Mouse (Mus musculus) heart, adult 11 months (tissue): ENCODE results near the gene 4921517D22Rik.

Source experiments
- DNase-seq: peaks from one replicate; pipeline ENCODE4 v3.0.0; 2022

Gene 4921517D22Rik

DNA sequence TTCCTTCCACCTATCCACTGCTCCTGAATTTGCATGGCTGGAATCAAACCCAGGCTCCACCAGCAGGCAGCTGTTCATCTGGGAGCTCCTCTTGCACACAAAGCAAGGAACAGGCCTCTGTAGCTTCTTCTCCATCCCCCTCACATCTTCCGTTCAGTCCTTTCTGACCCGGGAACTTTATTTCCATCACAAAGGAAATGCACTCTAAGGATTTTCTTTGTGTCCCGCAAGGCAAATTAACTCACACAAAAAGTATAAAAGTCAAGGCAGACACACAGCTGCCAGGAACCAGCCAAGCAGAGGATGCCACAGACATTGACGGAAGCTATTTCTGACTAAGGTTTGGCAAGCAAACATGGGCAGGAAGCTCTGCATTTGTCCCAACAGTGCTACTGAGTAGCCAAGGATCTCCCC is 36.9 kb downstream of the 4921517D22Rik start:
- DNase-seq, result peak; percentile 90

DNA sequence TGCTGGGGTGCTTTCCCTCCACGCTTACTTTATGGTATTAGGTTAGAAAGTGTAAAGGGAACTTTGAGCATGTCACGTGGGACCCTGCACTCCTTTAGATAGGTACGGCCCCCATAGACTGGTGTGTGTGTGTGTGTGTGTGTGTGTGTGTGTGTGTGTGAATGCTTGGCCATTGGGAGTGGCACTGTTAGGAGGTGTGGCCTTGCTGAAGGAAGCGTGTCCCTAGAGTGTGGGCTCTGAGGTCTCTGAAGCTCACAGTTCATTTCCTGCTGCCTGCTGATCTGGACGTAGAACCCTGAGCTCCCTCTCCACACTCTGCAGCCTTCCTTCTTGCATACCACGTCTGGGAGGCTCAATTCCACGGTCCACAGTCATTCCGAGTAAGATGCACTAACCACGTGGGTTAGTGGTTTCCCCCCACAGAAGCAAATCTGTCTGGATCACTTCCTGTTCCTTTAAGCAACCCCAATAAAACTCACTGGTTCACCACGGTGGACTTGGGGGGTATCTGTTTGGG is 37.5 kb downstream of the 4921517D22Rik start:
- DNase-seq, result peak; percentile 91

DNA sequence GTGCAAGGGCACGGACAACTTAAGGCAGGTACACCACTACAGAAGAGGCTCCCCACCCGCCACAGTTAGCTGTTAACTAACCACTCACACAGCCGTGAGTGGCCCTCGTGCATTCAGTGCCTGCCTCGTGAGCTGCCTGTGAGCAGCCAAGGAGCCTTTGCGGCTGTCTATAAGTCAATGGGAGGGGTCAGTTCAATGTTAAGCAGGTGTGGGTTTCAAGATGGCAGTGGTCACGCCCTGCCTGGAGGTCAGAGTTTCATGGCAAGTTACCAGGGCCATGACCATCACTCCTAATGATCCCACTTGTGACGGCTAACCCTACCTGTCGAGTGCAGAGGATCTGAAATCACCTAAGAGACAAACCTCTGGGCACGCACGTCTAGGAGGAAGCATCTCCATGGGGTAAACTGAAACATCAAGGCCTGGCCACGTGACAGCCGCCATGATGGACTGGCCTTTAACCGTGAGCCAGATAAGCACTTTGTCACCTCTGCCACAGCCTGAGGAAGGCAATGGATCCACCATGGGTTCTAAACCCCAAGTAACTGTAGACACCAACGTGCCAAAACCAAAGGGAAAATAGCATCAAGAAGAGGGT is 38.1 kb downstream of the 4921517D22Rik start:
- no peak for DNase-seq

DNA sequence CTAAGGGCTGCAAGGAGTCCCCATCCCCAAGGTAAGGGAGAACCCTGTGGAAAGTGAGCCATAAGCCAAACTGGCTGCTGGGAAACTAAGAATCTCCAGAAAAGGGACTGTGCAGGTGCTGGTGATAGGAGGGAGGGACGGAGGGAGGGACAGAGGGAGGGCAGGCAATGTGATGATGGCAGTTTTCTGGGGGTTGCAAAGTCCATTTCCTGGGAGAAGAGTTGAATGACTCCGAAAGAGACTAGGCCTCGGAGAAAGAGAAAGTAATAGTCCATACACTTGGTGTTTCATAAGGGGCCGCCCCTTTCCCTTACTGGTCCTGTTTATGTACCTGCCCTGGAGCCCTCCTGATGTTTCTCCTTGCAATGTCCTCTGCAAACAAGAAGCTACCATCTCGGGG is 39.4 kb downstream of the 4921517D22Rik start:
- DNase-seq, result no peak

DNA sequence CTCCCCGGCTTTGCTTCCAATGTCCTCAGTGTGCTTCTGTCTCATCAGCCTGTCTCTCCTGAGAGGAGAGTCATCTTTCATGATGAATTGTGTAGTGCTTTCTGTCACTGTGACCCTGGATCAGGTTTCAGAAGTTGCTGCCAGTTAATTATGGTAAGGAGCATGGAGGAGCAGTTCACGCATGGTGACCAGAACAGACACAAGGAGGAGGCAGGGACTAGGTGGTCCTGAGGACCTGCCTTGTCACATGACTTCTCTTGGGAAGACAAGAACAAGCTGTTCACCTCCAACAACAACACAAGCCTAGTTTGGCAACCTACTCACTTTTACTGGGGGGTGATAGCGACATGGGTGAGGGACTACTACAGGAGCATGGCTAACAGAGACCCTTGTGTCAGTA is 40.8 kb downstream of the 4921517D22Rik start:
- DNase-seq, result no peak

DNA sequence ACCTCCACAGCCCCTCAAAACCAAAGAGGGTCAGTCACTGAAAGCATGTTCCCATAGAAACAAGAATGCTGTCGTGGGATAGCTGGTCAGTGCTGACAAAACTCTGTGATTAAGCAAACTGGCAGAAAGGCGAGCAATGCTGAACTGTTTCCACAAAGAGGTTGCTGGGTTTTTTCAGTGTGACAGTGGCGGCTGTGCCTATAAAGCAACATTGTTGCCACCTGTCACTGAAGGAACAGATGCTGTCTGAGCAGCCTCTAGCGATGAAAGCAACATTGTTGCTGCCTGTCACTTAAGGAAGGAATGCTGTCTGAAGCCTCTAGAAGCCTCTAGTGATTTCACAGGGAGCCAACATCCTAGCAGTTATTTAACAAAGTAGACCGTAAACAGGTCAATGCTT is 41.3 kb downstream of the 4921517D22Rik start:
- DNase-seq, result no peak

DNA sequence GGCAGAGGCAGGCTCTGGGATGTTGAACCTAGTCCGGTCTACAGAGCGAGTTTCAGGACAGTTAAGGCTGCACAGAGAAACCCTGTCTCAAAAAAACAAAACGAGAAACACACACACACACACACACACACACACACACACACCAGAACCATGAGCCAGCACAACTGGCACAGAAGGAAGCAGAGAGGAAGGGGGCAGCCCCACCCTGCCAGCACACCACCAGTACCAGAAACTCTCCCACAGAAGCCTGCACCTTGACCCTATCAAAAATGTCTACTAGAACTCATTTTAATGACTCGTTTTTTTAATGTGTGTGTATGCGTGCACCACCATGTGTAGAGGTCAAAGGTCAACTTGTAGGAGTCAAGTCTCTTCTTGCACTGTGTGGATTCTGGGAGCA is 44.1 kb downstream of the 4921517D22Rik start:
- no peak for DNase-seq

DNA sequence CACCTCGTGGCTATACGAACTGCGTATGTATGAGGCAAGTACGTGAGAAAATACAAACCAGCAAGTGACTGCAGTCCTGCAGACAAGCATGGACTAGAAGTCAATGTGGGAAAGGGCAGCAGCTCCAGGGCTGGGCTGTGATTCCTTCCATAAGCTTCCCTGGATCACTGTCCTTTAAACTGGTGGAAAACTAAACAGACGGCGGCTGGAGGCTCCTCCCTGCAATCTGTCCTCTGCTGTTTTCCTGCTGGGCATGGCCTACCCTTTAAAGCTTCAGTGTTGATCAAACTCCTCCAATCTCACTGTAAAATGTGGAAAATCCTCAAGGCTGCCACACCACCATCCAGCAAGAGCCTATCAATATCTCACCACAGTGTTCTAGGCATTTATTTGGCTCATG is 45.3 kb downstream of the 4921517D22Rik start:
- no peak for DNase-seq

DNA sequence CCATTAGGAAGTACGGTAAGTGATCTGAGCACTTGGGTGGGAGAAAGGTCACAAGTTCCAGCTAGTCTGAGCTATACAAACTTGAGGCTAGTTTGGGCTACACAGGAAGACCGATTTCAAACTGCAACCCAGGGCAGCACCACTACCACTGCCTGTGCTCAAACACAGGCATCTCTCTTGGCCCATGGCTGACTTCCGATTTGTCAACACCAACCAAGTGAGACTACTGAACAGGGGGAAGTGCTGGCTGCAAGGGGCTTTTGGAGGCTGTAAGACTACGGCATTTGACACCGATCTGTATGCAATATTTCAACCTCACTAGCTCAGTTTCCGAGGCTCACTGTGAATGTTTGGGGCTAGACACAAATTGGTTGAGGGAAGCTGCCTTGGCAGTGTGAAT is 46.4 kb downstream of the 4921517D22Rik start:
- DNase-seq, result no peak

DNA sequence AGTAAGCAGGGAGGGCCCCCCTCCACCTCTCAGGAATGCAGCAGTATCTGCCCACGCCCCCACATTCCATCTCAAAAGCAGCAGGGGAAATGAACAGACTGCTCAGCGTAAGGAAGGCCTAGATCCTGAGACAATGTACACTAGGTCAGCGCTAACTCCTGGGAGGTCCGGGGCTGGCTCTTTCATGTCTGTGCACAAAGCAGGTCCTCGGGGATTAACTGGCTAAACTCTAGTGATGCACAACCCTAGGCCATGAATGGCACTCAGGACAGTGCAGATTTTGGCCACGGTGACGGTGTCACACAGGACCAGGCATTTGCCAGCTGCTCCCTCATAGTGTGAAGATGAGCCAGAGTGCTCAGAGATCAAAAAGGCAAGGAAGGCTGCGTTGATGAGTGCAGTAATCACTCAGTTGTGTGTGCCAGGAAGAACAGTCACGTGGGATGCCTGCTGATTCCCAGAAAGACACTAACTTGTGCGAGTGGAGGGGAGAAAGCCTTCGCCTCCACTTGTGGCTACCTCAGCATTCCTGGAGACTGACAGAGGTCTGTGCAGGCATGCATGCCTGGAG is 47.1 kb downstream of the 4921517D22Rik start:
- no peak for DNase-seq

DNA sequence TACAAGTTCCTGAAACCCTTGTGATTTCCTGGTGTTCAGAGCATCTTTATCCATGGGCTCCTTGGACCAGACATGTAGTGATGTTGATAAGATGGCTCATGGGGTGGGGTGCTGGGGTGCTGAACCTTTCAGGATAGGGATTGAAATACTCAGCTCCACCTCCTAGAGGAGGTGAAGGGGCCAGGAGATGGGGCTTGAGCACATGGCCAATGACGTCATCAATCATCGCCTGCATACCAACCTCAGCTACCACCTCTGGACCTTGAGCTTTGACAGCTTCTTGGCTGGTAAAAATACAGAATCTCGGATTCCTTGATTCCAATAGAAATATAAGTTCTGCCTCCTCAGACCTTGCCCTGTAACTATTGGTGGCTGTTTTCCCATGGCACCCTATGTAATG is 48.4 kb downstream of the 4921517D22Rik start:
- no peak for DNase-seq

DNA sequence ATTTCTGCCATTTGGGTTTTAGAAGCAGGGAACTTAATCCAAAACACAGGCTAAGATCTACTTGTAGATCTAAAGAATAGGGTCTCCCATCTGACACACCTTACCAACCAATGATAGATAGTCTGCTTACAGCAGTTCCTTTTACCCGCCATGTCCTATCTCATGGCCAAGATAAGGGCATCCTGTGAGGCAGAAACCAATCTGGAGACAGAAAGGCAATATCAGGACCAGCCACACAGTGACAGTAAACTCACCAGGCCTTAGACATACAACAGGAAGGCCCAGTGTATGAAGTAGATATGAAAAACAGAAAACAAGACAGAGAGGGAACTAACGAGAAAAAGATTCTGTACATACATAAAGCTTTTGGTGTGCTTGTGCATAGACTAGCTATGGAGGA is 51.1 kb downstream of the 4921517D22Rik start:
- no peak for DNase-seq

DNA sequence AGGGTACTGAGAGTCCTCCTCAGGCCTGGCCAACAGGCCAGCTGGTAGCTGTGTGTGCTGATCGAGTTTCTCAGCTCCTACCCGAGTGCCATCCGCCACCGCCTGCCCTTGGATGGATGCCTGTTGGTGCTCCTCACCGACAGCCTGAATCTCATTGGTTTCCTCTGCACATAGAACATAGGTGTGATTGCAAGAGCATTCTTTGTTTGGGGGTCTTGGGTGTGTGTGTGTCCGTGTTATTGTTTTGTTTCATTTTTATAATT is 53.8 kb downstream of the 4921517D22Rik start:
- no peak for DNase-seq

DNA sequence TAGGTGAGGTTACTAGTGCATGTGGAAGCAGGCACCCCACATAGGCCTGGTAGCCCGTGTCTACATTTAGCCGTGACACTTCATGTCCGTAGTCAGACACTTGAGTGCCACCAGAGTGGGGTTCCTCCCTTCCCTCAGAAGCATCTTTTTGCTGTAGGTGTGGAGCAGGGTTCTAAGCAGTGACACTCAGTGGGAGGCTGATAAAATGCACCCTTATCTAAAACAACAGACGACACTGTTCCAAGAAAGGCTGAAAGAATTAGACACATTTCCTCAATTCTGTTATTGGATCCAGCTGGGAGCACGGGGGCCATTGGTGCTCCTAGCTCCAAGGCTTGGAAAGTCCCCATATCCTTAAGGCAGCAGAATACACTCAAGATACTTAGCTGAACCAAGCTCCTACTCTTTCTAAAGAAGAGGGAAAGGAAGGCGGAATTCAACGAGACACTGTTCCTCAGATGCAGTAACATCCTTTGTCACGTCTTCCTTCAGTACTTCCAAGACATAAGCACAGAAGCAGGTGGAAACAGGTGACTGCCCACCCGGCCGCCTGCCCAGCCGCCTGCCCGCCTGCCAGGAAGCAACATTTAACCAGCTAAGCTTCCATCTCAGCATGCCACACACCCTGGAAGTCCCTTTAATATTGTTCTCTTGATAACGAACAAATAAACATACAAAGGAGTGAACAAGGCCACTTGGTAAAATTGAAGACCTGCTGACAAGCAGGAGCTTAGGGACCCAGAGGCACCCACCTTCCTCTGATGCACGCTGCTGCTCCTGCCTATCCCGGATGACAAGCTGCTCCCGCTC is 54.3 kb downstream of the 4921517D22Rik start:
- DNase-seq, result no peak

DNA sequence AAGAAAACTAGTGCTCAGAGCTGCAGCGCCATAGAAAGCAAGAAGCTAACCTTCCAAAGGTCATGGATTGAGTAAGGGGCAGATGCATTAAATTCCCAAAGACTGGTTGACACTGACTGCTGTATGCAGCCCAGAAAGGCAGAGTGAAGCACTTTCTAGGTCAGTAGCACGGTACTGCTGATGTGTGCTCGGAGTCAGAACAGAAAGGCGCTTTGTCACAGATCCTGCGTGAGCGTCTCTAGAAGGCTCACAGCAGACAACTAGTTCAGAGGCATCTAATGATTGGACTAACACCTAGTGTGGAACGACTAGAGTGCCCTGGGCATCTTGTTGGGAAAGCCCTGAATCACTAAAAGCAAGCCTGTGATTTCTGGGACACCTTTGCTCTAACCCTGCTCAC is 56.1 kb downstream of the 4921517D22Rik start:
- no peak for DNase-seq
